Mouse (Mus musculus): Measurements from ENCODE around the gene Ppp1r26.

GRCm38 (mm10) chr2:28415387-28416024, 31.1 kb upstream of the Ppp1r26 start:
- no peak for TF ChIP-seq BHLHE40 (IDR thresholded peaks at IDR 0.05; ENCODE audit: borderline replicate concordance, low read depth, low read length)
- TF ChIP-seq E2F4 (IDR thresholded peaks at IDR 0.05; ENCODE audit: borderline replicate concordance, low read depth, low read length): no peak
- TF ChIP-seq CTCF (IDR thresholded peaks at IDR 0.05 in 2 of 3, conservative IDR thresholded peaks at IDR 0.05 in 1 of 3; ENCODE audit: control insufficient read depth in 1 of 3, insufficient read depth in 1 of 3, low read depth in 2 of 3, low read length in 3 of 3, poor library complexity in 1 of 3, severe bottlenecking in 1 of 3): no peak
- no peak for TF ChIP-seq POLR2A (IDR thresholded peaks at IDR 0.05; ENCODE audit: control insufficient read depth in 1 of 2, insufficient read depth in 1 of 2, low read depth in 1 of 2, low read length in 2 of 2, poor library complexity in 1 of 2)
- TF ChIP-seq NELFE (IDR thresholded peaks at IDR 0.05; ENCODE audit: low read depth, low read length): no peak
- TF ChIP-seq MAFK (IDR thresholded peaks at IDR 0.05; ENCODE audit: borderline replicate concordance, low read depth, low read length): no peak
- TF ChIP-seq ZKSCAN1 (IDR thresholded peaks at IDR 0.05; ENCODE audit: low read depth, low read length): no peak
- TF ChIP-seq MYC (IDR thresholded peaks at IDR 0.05; ENCODE audit: low read depth, low read length): no peak
- TF ChIP-seq JUND (IDR thresholded peaks at IDR 0.05; ENCODE audit: low read depth, low read length): no peak
- no peak for TF ChIP-seq SMC3 (IDR thresholded peaks at IDR 0.05; ENCODE audit: low read depth, low read length)

Data from MEL (cell line).